Mouse (Mus musculus): ENCODE data around the gene Cntnap5a. TPM values are rescaled to one million over a fixed set of nuclear protein-coding genes. Genes with fewer than 3 reads are reported as not detected.

Gene Cntnap5a
- polyA plus RNA-seq, 1 experiment from 2014 or later, result 0.06 TPM

Small RNAs within 50 kb of the gene (microRNA-seq; reads per million reads assigned to microRNA genes)
- gene Gm23393, result not detected
